Mouse (Mus musculus): ENCODE data around the gene Rasgef1b. TPM values are rescaled to one million over a fixed set of nuclear protein-coding genes. Genes with fewer than 3 reads are reported as not detected.

Rasgef1b gene
- polyA plus RNA-seq, 1 experiment from 2014 or later = 6.3 TPM

- peaks cover 34% of the 10 kb centered on the region for H3K4me1 ChIP-seq
- WGBS (ENCODE audit: insufficient replicate concordance) = 57% methylated on average over 4 of the region's 4 CpGs
- H3K36me3 ChIP-seq = no peaks in the 10 kb centered on the region
- no peaks in the 10 kb centered on the region for H3K27me3 ChIP-seq (replicated peaks)
- ATAC-seq = no peak
- no peak overlapping the region for H3K9ac ChIP-seq
- H3K9me3 ChIP-seq (replicated peaks) = no peaks in the 10 kb centered on the region
- H3K27ac ChIP-seq = no peak overlapping the region
- H3K4me2 ChIP-seq = no peak overlapping the region
- no peak overlapping the region for H3K4me3 ChIP-seq
Observed at GRCm38 (mm10) chr5:99521411-99521810, 207.5 kb downstream of the Rasgef1b start.

GRCm38 (mm10) chr5:99519556-99519955 is 209.3 kb downstream of the Rasgef1b start:
- H3K4me2 ChIP-seq = no peak overlapping the region
- no peaks in the 10 kb centered on the region for H3K36me3 ChIP-seq
- no peaks in the 10 kb centered on the region for H3K9me3 ChIP-seq (replicated peaks)
- H3K4me3 ChIP-seq = no peak overlapping the region
- no peak overlapping the region for H3K9ac ChIP-seq
- no peaks in the 10 kb centered on the region for H3K27me3 ChIP-seq (replicated peaks)
- no peak for ATAC-seq
- H3K27ac ChIP-seq = no peak overlapping the region
- H3K4me1 ChIP-seq = peaks cover 21% of the 10 kb centered on the region
- WGBS (ENCODE audit: insufficient replicate concordance) = 76% methylated on average over 2 of the region's 2 CpGs

- no peaks in the 10 kb centered on the region for H3K9me3 ChIP-seq (replicated peaks)
- peaks cover 21% of the 10 kb centered on the region for H3K4me1 ChIP-seq
- ATAC-seq = no peak
- WGBS (ENCODE audit: insufficient replicate concordance) = 35% methylated on average over 4 of the region's 4 CpGs
- no peak overlapping the region for H3K4me2 ChIP-seq
- no peaks in the 10 kb centered on the region for H3K36me3 ChIP-seq
- H3K4me3 ChIP-seq = no peak overlapping the region
- no peak overlapping the region for H3K27ac ChIP-seq
- no peak overlapping the region for H3K9ac ChIP-seq
- no peaks in the 10 kb centered on the region for H3K27me3 ChIP-seq (replicated peaks)
Observed at GRCm38 (mm10) chr5:99519023-99519422, 209.8 kb downstream of the Rasgef1b start.

GRCm38 (mm10) chr5:99516207-99516606 is 212.7 kb downstream of the Rasgef1b start:
- Histone ChIP-seq H3K4me3 (no peak overlapping the region), H3K9me3 (replicated peaks) (no peaks in the 10 kb centered on the region), H3K9ac (no peak overlapping the region), H3K4me1 (0 out of 2 replicates have a peak, but pooled peaks cover 6% of the 10 kb centered on the region), H3K27me3 (replicated peaks) (no peaks in the 10 kb centered on the region), H3K27ac (no peak overlapping the region), H3K4me2 (no peak overlapping the region), H3K36me3 (no peaks in the 10 kb centered on the region)
- no peak for ATAC-seq
- WGBS (ENCODE audit: insufficient replicate concordance) = 53% methylated on average over 5 of the region's 5 CpGs

- 32% methylated on average over 4 of the region's 4 CpGs for WGBS (ENCODE audit: insufficient replicate concordance)
- Histone ChIP-seq H3K9me3 (replicated peaks) (no peaks in the 10 kb centered on the region), H3K9ac (no peak overlapping the region), H3K27ac (no peak overlapping the region), H3K27me3 (replicated peaks) (no peaks in the 10 kb centered on the region), H3K4me2 (no peak overlapping the region), H3K4me3 (no peak overlapping the region), H3K36me3 (no peaks in the 10 kb centered on the region), H3K4me1 (0 out of 2 replicates have a peak, but pooled peaks cover 6% of the 10 kb centered on the region)
- ATAC-seq = no peak
Observed at GRCm38 (mm10) chr5:99515764-99516163, 213.1 kb downstream of the Rasgef1b start.

GRCm38 (mm10) chr5:99513209-99513880 is 215.5 kb downstream of the Rasgef1b start:
- Histone ChIP-seq H3K36me3 (no peaks in the 10 kb centered on the region), H3K4me2 (no peak overlapping the region), H3K9ac (no peak overlapping the region), H3K4me3 (no peak overlapping the region), H3K27ac (no peak overlapping the region), H3K27me3 (replicated peaks) (no peaks in the 10 kb centered on the region), H3K9me3 (replicated peaks) (no peaks in the 10 kb centered on the region), H3K4me1 (0 out of 2 replicates have a peak, but pooled peaks cover 6% of the 10 kb centered on the region)
- 77% methylated on average over 9 of the region's 9 CpGs for WGBS (ENCODE audit: insufficient replicate concordance)
- ATAC-seq = no peak

- Histone ChIP-seq H3K27me3 (replicated peaks) (no peaks in the 10 kb centered on the region), H3K4me1 (0 out of 2 replicates have a peak, but pooled peaks cover 3% of the 10 kb centered on the region), H3K4me3 (no peak overlapping the region), H3K4me2 (no peak overlapping the region), H3K9me3 (replicated peaks) (no peaks in the 10 kb centered on the region), H3K27ac (no peak overlapping the region), H3K36me3 (no peaks in the 10 kb centered on the region), H3K9ac (no peak overlapping the region)
- no peak for ATAC-seq
- WGBS (ENCODE audit: insufficient replicate concordance) = 78% methylated on average over 11 of the region's 11 CpGs
Observed at GRCm38 (mm10) chr5:99511081-99511480, 217.8 kb downstream of the Rasgef1b start.

GRCm38 (mm10) chr5:99506109-99506508 is 222.8 kb downstream of the Rasgef1b start:
- no peak overlapping the region for H3K4me3 ChIP-seq
- H3K27me3 ChIP-seq (replicated peaks) = 0 out of 2 replicates have a peak, but pooled peaks cover 3% of the 10 kb centered on the region
- H3K36me3 ChIP-seq = no peaks in the 10 kb centered on the region
- H3K9me3 ChIP-seq (replicated peaks) = no peaks in the 10 kb centered on the region
- H3K27ac ChIP-seq = no peak overlapping the region
- H3K9ac ChIP-seq = no peak overlapping the region
- H3K4me2 ChIP-seq = no peak overlapping the region
- no peaks in the 10 kb centered on the region for H3K4me1 ChIP-seq
- WGBS (ENCODE audit: insufficient replicate concordance) = 75% methylated on average over 7 of the region's 7 CpGs
- no peak for ATAC-seq

- H3K9ac ChIP-seq = no peak overlapping the region
- no peak overlapping the region for H3K27ac ChIP-seq
- H3K4me3 ChIP-seq = no peak overlapping the region
- 0 out of 2 replicates have a peak, but pooled peaks cover 3% of the 10 kb centered on the region for H3K27me3 ChIP-seq (replicated peaks)
- ATAC-seq = no peak
- WGBS (ENCODE audit: insufficient replicate concordance) = 70% methylated on average over 9 of the region's 9 CpGs
- H3K4me1 ChIP-seq = no peaks in the 10 kb centered on the region
- H3K9me3 ChIP-seq (replicated peaks) = no peaks in the 10 kb centered on the region
- no peaks in the 10 kb centered on the region for H3K36me3 ChIP-seq
- no peak overlapping the region for H3K4me2 ChIP-seq
Observed at GRCm38 (mm10) chr5:99504349-99504830, 224.5 kb downstream of the Rasgef1b start.

- H3K9ac ChIP-seq = no peak overlapping the region
- H3K36me3 ChIP-seq = no peaks in the 10 kb centered on the region
- ATAC-seq = no peak
- H3K27me3 ChIP-seq (replicated peaks) = 0 out of 2 replicates have a peak, but pooled peaks cover 3% of the 10 kb centered on the region
- 63% methylated on average over 9 of the region's 9 CpGs for WGBS (ENCODE audit: insufficient replicate concordance)
- no peak overlapping the region for H3K4me3 ChIP-seq
- no peak overlapping the region for H3K27ac ChIP-seq
- H3K9me3 ChIP-seq (replicated peaks) = no peaks in the 10 kb centered on the region
- no peak overlapping the region for H3K4me2 ChIP-seq
- H3K4me1 ChIP-seq = peaks cover 2% of the 10 kb centered on the region; the same call in 1 of the 2 replicates
Observed at GRCm38 (mm10) chr5:99502681-99503080, 226.2 kb downstream of the Rasgef1b start.

- no peak overlapping the region for H3K4me2 ChIP-seq
- no peak overlapping the region for H3K9ac ChIP-seq
- peaks cover 14% of the 10 kb centered on the region; the same call in 1 of the 2 replicates for H3K4me1 ChIP-seq
- H3K27ac ChIP-seq = no peak overlapping the region
- 0 out of 2 replicates have a peak, but pooled peaks cover 3% of the 10 kb centered on the region for H3K27me3 ChIP-seq (replicated peaks)
- H3K4me3 ChIP-seq = no peak overlapping the region
- ATAC-seq = no peak
- WGBS (ENCODE audit: insufficient replicate concordance) = 45% methylated on average over 7 of the region's 7 CpGs
- no peaks in the 10 kb centered on the region for H3K9me3 ChIP-seq (replicated peaks)
- no peaks in the 10 kb centered on the region for H3K36me3 ChIP-seq
Observed at GRCm38 (mm10) chr5:99499404-99500089, 229.3 kb downstream of the Rasgef1b start.

- H3K4me2 ChIP-seq = no peak overlapping the region
- H3K9me3 ChIP-seq (replicated peaks) = no peaks in the 10 kb centered on the region
- H3K27me3 ChIP-seq (replicated peaks) = no peaks in the 10 kb centered on the region
- 63% methylated on average over 11 of the region's 11 CpGs for WGBS (ENCODE audit: insufficient replicate concordance)
- no peak overlapping the region for H3K9ac ChIP-seq
- no peak for ATAC-seq
- no peak overlapping the region for H3K4me3 ChIP-seq
- H3K27ac ChIP-seq = no peak overlapping the region
- H3K4me1 ChIP-seq = peaks cover 16% of the 10 kb centered on the region; the same call in 1 of the 2 replicates
- no peaks in the 10 kb centered on the region for H3K36me3 ChIP-seq
Observed at GRCm38 (mm10) chr5:99497856-99498255, 231.0 kb downstream of the Rasgef1b start.
